8 mouse cellular contexts compared by ENCODE assay signal in genomic region chr11:102025991-102026660, GRCm38 (mm10). TPM values are rescaled to one million over a fixed set of nuclear protein-coding genes. Genes with fewer than 3 reads are reported as not detected.
DNase-seq lines count a peak whose midpoint lies in the region; ATAC-seq and TF ChIP-seq lines count a peak whose summit lies in the region.

No protein-coding gene starts in this region.

- in situ Hi-C loops in CH12.LX (cut with MboI; ENCODE audit: low pct_ligation_motif_present, low pct_unique_long_range_greater_than_20kb, low sequenced_read_pairs), result no loop called here

- no peak for TF ChIP-seq CTCF in CH12.LX (conservative IDR thresholded peaks at IDR 0.05 in 1 of 2, IDR thresholded peaks at IDR 0.05 in 1 of 2; ENCODE audit: low read depth in 2 of 2, low read length in 2 of 2)

- H3K9me3 ChIP-seq in heart, embryonic 13.5 days, result no peaks in the 10 kb centered on the region
- no peaks in the 10 kb centered on the region for H3K9me3 ChIP-seq in CH12.LX (replicated peaks; ENCODE audit: low read length)
- H3K9me3 ChIP-seq in hindbrain, embryonic 13.5 days, result no peaks in the 10 kb centered on the region
- no peaks in the 10 kb centered on the region for H3K9me3 ChIP-seq in midbrain, embryonic 16.5 days (replicated peaks; ENCODE audit: control insufficient read depth, low read length, poor library complexity, severe bottlenecking)

- H3K27ac ChIP-seq in heart, embryonic 13.5 days (replicated peaks), result no peak overlapping the region
- H3K27ac ChIP-seq in CH12.LX (ENCODE audit: insufficient read depth, low read depth), result no peak overlapping the region
- peak overlapping the region; percentile 94 for H3K27ac ChIP-seq in hindbrain, embryonic 13.5 days
- peak overlapping the region; percentile 86 for H3K27ac ChIP-seq in midbrain, embryonic 16.5 days (ENCODE audit: low read length)

- TF ChIP-seq POLR2A in CH12.LX (IDR thresholded peaks at IDR 0.05; ENCODE audit: low read depth, low read length), result no peak

- TF ChIP-seq EP300 in CH12.LX (IDR thresholded peaks at IDR 0.05; ENCODE audit: low read length), result no peak

- dilution Hi-C loops in CH12.LX (cut with MboI; ENCODE audit: extremely low pct_ligation_motif_present, extremely low pct_unique_long_range_greater_than_20kb, low sequenced_read_pairs), result no loop called here

- H3K4me1 ChIP-seq in heart, embryonic 13.5 days, result peaks cover 24% of the 10 kb centered on the region
- H3K4me1 ChIP-seq in CH12.LX (ENCODE audit: control insufficient read depth in 1 of 2, insufficient read depth in 2 of 2), result peaks cover 0 to 2% of the 10 kb centered on the region in 2 experiments; a peak in 2 of 4 replicates
- H3K4me1 ChIP-seq in hindbrain, embryonic 13.5 days (replicated peaks), result peaks cover 53% of the 10 kb centered on the region
- peaks cover 25% of the 10 kb centered on the region for H3K4me1 ChIP-seq in midbrain, embryonic 16.5 days (ENCODE audit: control insufficient read depth, insufficient read depth, low read length)

- WGBS in heart, embryonic 13.5 days, result 5% methylated on average over 21 of the region's 23 CpGs
- WGBS in hindbrain, embryonic 13.5 days, result 3% methylated on average over 16 of the region's 23 CpGs
- 3% methylated on average over 23 of the region's 23 CpGs for WGBS in midbrain, embryonic 16.5 days

- H3K36me3 ChIP-seq in heart, embryonic 13.5 days, result peaks cover 4% of the 10 kb centered on the region
- no peaks in the 10 kb centered on the region for H3K36me3 ChIP-seq in CH12.LX (replicated peaks in 1 of 2; ENCODE audit: control insufficient read depth in 1 of 2, insufficient read depth in 1 of 2, low read length in 1 of 2)
- peaks cover 17% of the 10 kb centered on the region for H3K36me3 ChIP-seq in hindbrain, embryonic 13.5 days
- peaks cover 4% of the 10 kb centered on the region; the same call in 1 of the 2 replicates for H3K36me3 ChIP-seq in midbrain, embryonic 16.5 days (ENCODE audit: control insufficient read depth, insufficient read depth, low read length)

- peaks cover 34% of the 10 kb centered on the region for H3K27me3 ChIP-seq in heart, embryonic 13.5 days (replicated peaks)
- peaks cover 84% of the 10 kb centered on the region for H3K27me3 ChIP-seq in CH12.LX (replicated peaks)
- H3K27me3 ChIP-seq in hindbrain, embryonic 13.5 days, result no peaks in the 10 kb centered on the region
- no peaks in the 10 kb centered on the region for H3K27me3 ChIP-seq in midbrain, embryonic 16.5 days (ENCODE audit: control insufficient read depth, insufficient read depth, low read depth, low read length)

- H3K79me2 ChIP-seq in CH12.LX (replicated peaks; ENCODE audit: control insufficient read depth, extremely low read depth, insufficient read depth, poor library complexity, severe bottlenecking), result no peaks in the 10 kb centered on the region

- TF ChIP-seq RAD21 in CH12.LX (IDR thresholded peaks at IDR 0.05; ENCODE audit: low read depth, low read length), result no peak

- intact Hi-C loops in heart, postnatal 10 days (cut with DNase I), result no loop called here
- intact Hi-C loops in gastrocnemius, postnatal 14 days (cut with DNase I; ENCODE audit: low total_unique reads), result no loop called here

- peak overlapping the region; percentile 96 for H3K4me2 ChIP-seq in heart, embryonic 13.5 days
- H3K4me2 ChIP-seq in CH12.LX (ENCODE audit: insufficient read depth, low read depth, poor library complexity, severe bottlenecking), result peak overlapping the region; percentile 81
- peak overlapping the region; percentile 70 for H3K4me2 ChIP-seq in hindbrain, embryonic 13.5 days
- H3K4me2 ChIP-seq in midbrain, embryonic 16.5 days (ENCODE audit: low read length), result peak overlapping the region; percentile 68

- no peak for ATAC-seq in heart, embryonic 13.5 days (ENCODE audit: extremely low read depth, insufficient number of reproducible peaks, low FRiP score, low TSS enrichment)
- peak; percentile 19; the same call in 1 of the 2 replicates for ATAC-seq in hindbrain, embryonic 13.5 days (ENCODE audit: low FRiP score)
- ATAC-seq in midbrain, embryonic 16.5 days, result peak; percentile 40
- ATAC-seq in frontal cortex, adult (ENCODE audit: low TSS enrichment), result no peak

- no peak for DNase-seq in heart, postnatal 10 days
- DNase-seq in CH12.LX (ENCODE audit: extremely low read depth), result no peak
- DNase-seq in cerebellum, adult 8-10 months, result peak; percentile 59
- no peak for DNase-seq in gastrocnemius, postnatal 14 days

- peak overlapping the region; percentile 71 for H3K4me3 ChIP-seq in heart, embryonic 13.5 days
- H3K4me3 ChIP-seq in CH12.LX (replicated peaks in 1 of 3; ENCODE audit: low read depth in 2 of 3, low read length in 2 of 3, poor library complexity in 1 of 3), result peak overlapping the region in 1 of 3 experiments; percentile 58
- H3K4me3 ChIP-seq in hindbrain, embryonic 13.5 days, result peak overlapping the region; percentile 65
- peak overlapping the region; percentile 66 for H3K4me3 ChIP-seq in midbrain, embryonic 16.5 days (ENCODE audit: low read depth, low read length)

- H3K9ac ChIP-seq in heart, embryonic 13.5 days, result peak overlapping the region; percentile 84
- H3K9ac ChIP-seq in CH12.LX (ENCODE audit: insufficient read depth, low read depth), result peak overlapping the region; percentile 4; the same call in 1 of the 2 replicates
- H3K9ac ChIP-seq in hindbrain, embryonic 13.5 days, result peak overlapping the region; percentile 86
- peak overlapping the region; percentile 83 for H3K9ac ChIP-seq in midbrain, embryonic 16.5 days (ENCODE audit: low read depth, low read length)

TF ChIP-seq in CH12.LX, 34 proteins besides CTCF, POLR2A, EP300 and RAD21:
- TF ChIP-seq NRF1 (IDR thresholded peaks at IDR 0.05; ENCODE audit: low read depth, low read length) (no peak), MAX (IDR thresholded peaks at IDR 0.05; ENCODE audit: low read length) (peak; percentile 43; the same call in 1 of the 2 replicates), MYC (IDR thresholded peaks at IDR 0.05; ENCODE audit: low read depth, low read length) (peak; percentile 52)

RNA-seq across cellular contexts. Expression of gene Mpp3, which starts 2.1 kb away (rescaled TPM):
- polyA plus RNA-seq in heart, embryonic 13.5 days (2015; fragmentation: Nextera tagmentation; extraction: Ambion mirVana), result 2.9 and 3.8 TPM in 2 replicates
- total RNA-seq in heart, postnatal 10 days (2021), result 1 to 10 TPM; 5.5 to 7.4 TPM
- total RNA-seq in CH12.LX (2012; rRNA removed), result 3.8 and 4.6 TPM in 2 replicates
- 0.12 and 0.15 TPM in 2 replicates for total RNA-seq in CH12.LX (2014; rRNA removed)
- polyA plus RNA-seq in CH12.LX (2012; ENCODE audit: insufficient read length, low read depth), result 0.30 and 0.31 TPM in 2 replicates
- 43.5 and 45.9 TPM in 2 replicates for polyA plus RNA-seq in hindbrain, embryonic 13.5 days (2015; fragmentation: Nextera tagmentation; extraction: Ambion mirVana)
- 57.4 and 64.6 TPM in 2 replicates for polyA plus RNA-seq in midbrain, embryonic 16.5 days (2015; fragmentation: Nextera tagmentation; extraction: Ambion mirVana)
- total RNA-seq in gastrocnemius, postnatal 14 days (2021), result 10 to 100 TPM; 40.6 to 47.1 TPM

RNA-seq across cellular contexts. Expression of gene Cd300lg, which starts 15.2 kb away (rescaled TPM):
- polyA plus RNA-seq in heart, embryonic 13.5 days (2015; fragmentation: Nextera tagmentation; extraction: Ambion mirVana), result 2.7 and 2.9 TPM in 2 replicates
- total RNA-seq in heart, postnatal 10 days (2021), result 10 to 100 TPM; 64.4 to 75.9 TPM
- total RNA-seq in CH12.LX (2012; rRNA removed), result not detected in 2 replicates
- not detected in 2 replicates for total RNA-seq in CH12.LX (2014; rRNA removed)
- polyA plus RNA-seq in CH12.LX (2012; ENCODE audit: insufficient read length, low read depth), result not detected in 2 replicates
- 0.38 and 0.53 TPM in 2 replicates for polyA plus RNA-seq in hindbrain, embryonic 13.5 days (2015; fragmentation: Nextera tagmentation; extraction: Ambion mirVana)
- 0.23 and 0.46 TPM in 2 replicates for polyA plus RNA-seq in midbrain, embryonic 16.5 days (2015; fragmentation: Nextera tagmentation; extraction: Ambion mirVana)
- total RNA-seq in gastrocnemius, postnatal 14 days (2021), result 10 to 100 TPM; 20.2 to 28.6 TPM

RNA-seq across cellular contexts. Expression of gene Dusp3, which starts 39.3 kb away (rescaled TPM):
- 50.3 and 53.6 TPM in 2 replicates for polyA plus RNA-seq in heart, embryonic 13.5 days (2015; fragmentation: Nextera tagmentation; extraction: Ambion mirVana)
- total RNA-seq in heart, postnatal 10 days (2021), result 100 to 1,000 TPM; 145 to 170 TPM
- total RNA-seq in CH12.LX (2012; rRNA removed), result 17.9 and 20.8 TPM in 2 replicates
- total RNA-seq in CH12.LX (2014; rRNA removed), result 5.6 and 7.5 TPM in 2 replicates
- 19.2 and 23.6 TPM in 2 replicates for polyA plus RNA-seq in CH12.LX (2012; ENCODE audit: insufficient read length, low read depth)
- polyA plus RNA-seq in hindbrain, embryonic 13.5 days (2015; fragmentation: Nextera tagmentation; extraction: Ambion mirVana), result 15.4 and 16.0 TPM in 2 replicates
- 25.6 and 29.7 TPM in 2 replicates for polyA plus RNA-seq in midbrain, embryonic 16.5 days (2015; fragmentation: Nextera tagmentation; extraction: Ambion mirVana)
- total RNA-seq in gastrocnemius, postnatal 14 days (2021), result 100 to 1,000 TPM; 140 to 151 TPM

RNA-seq across cellular contexts. Expression of gene Cfap97d1, which starts 42.0 kb away (rescaled TPM):
- polyA plus RNA-seq in heart, embryonic 13.5 days (2015; fragmentation: Nextera tagmentation; extraction: Ambion mirVana), result not detected in 2 replicates
- total RNA-seq in heart, postnatal 10 days (2021), result not detected
- total RNA-seq in CH12.LX (2012; rRNA removed), result not detected in 2 replicates
- not detected in 2 replicates for total RNA-seq in CH12.LX (2014; rRNA removed)
- not detected in 2 replicates for polyA plus RNA-seq in CH12.LX (2012; ENCODE audit: insufficient read length, low read depth)
- polyA plus RNA-seq in hindbrain, embryonic 13.5 days (2015; fragmentation: Nextera tagmentation; extraction: Ambion mirVana), result not detected in 2 replicates
- not detected in 2 replicates for polyA plus RNA-seq in midbrain, embryonic 16.5 days (2015; fragmentation: Nextera tagmentation; extraction: Ambion mirVana)
- total RNA-seq in gastrocnemius, postnatal 14 days (2021), result not detected

RNA-seq across cellular contexts. Expression of gene Sost, which starts 59.3 kb away (rescaled TPM):
- 0.87 and 1.8 TPM in 2 replicates for polyA plus RNA-seq in heart, embryonic 13.5 days (2015; fragmentation: Nextera tagmentation; extraction: Ambion mirVana)
- total RNA-seq in heart, postnatal 10 days (2021), result 1 to 10 TPM; 1.5 to 2.2 TPM
- total RNA-seq in CH12.LX (2012; rRNA removed), result not detected in 2 replicates
- not detected in 2 replicates for total RNA-seq in CH12.LX (2014; rRNA removed)
- not detected in 2 replicates for polyA plus RNA-seq in CH12.LX (2012; ENCODE audit: insufficient read length, low read depth)
- 0.42 TPM in 1 of 2 replicates, not detected in the other for polyA plus RNA-seq in hindbrain, embryonic 13.5 days (2015; fragmentation: Nextera tagmentation; extraction: Ambion mirVana)
- polyA plus RNA-seq in midbrain, embryonic 16.5 days (2015; fragmentation: Nextera tagmentation; extraction: Ambion mirVana), result 0.10 TPM in 1 of 2 replicates, not detected in the other
- not detected for total RNA-seq in gastrocnemius, postnatal 14 days (2021)

Comparison
In these comparisons a context has a peak if more than half of its experiments do, and no peak if none do; other contexts are left out.
1. ATAC-seq: peak in hindbrain, embryonic 13.5 days (single experiment) and midbrain, embryonic 16.5 days (single experiment); none in heart, embryonic 13.5 days (single experiment) and frontal cortex, adult (single experiment).
2. H3K27ac ChIP-seq: peak in hindbrain, embryonic 13.5 days (single experiment) and midbrain, embryonic 16.5 days (single experiment); none in heart, embryonic 13.5 days (single experiment) and CH12.LX (single experiment).
3. H3K9ac ChIP-seq: peak in every context shown above with its lines; median percentile 86 in hindbrain, embryonic 13.5 days; 84 in heart, embryonic 13.5 days; 83 in midbrain, embryonic 16.5 days; 4 in CH12.LX.
4. Peak in every context shown above with its lines, with median percentiles within 50 percentile points of each other: H3K4me2 ChIP-seq.